Mouse (Mus musculus) Patski (cell line): ENCODE measurements at regions not wholly inside any gene's neighbourhood (a gene's known extent, or its start where the extent isn't known, plus 50 kb on each side); places are given as distances from the start of the nearest gene placed in this dataset.

Experiments
- ATAC-seq: fragments of 100-300 bp; one replicate; pipeline ENCODE4 v1.8.0; 2021
- CTCF ChIA-PET: fragments of 350-600 bp; sonication (Branson Sonifier 250); formaldehyde crosslinking; loops from one replicate; lab custom pipeline; 2022; ENCODE audit warnings: inconsistent platforms; lab: Charles Lee
- POLR2A ChIA-PET: fragments of 350-600 bp; sonication (Branson Sonifier 250); formaldehyde crosslinking; loops from one replicate; lab custom pipeline; 2022; ENCODE audit warnings: antibody characterized with exemption, inconsistent platforms; lab: Charles Lee
- DNase-seq: peaks from one replicate; pipeline ENCODE4 v3.0.0-alpha.2; 2011; ENCODE audit warnings: low read depth, low spot score
- H3K27me3 ChIP-seq: fragments of 371-371 bp; one replicate; pipeline ENCODE4 v1.5.1; 2021
- CTCF ChIP-seq: fragments of 100-300 bp; IDR thresholded peaks from one replicate; pipeline ENCODE4 v1.5.1; 2021
- in situ Hi-C: fragments of 300-500 bp; cut with MboI; formaldehyde crosslinking; loops from 3 replicates; pipeline ENCODE4 v1.11.1; 2018; ENCODE audit warnings: low pct_unique_long_range_greater_than_20kb, mixed read lengths

- in situ Hi-C loops = no loop called here
- POLR2A ChIA-PET = no interaction called here
- TF ChIP-seq CTCF = no peak
- H3K27me3 ChIP-seq = no peaks in the 10 kb centered on the region
- CTCF ChIA-PET = no interaction called here
- DNase-seq = no peak
- no peak for ATAC-seq
Measured at GRCm38 (mm10) chr2:72753788-72754713, 226.2 kb downstream of the Sp3 start.

GRCm38 (mm10) chr2:72763454-72763853, 216.8 kb downstream of the Sp3 start:
- in situ Hi-C loops = no loop called here
- CTCF ChIA-PET = interaction anchor here (1.0 kb wide), 1 partner anchor 43 kb away, joined by 3 read pairs; no protein-coding TSS in a partner anchor
- POLR2A ChIA-PET = no interaction called here
- TF ChIP-seq CTCF = no peak
- no peak for DNase-seq
- no peak for ATAC-seq
- H3K27me3 ChIP-seq = no peaks in the 10 kb centered on the region

GRCm38 (mm10) chr2:72769030-72769630, 211.1 kb downstream of the Sp3 start:
- H3K27me3 ChIP-seq = peaks cover 5% of the 10 kb centered on the region
- TF ChIP-seq CTCF = no peak
- DNase-seq (no peak), ATAC-seq (no peak)
- in situ Hi-C loops = no loop called here
- POLR2A ChIA-PET = no interaction called here
- CTCF ChIA-PET = no interaction called here

GRCm38 (mm10) chr2:72773401-72773800, 206.8 kb downstream of the Sp3 start:
- peaks cover 5% of the 10 kb centered on the region for H3K27me3 ChIP-seq
- ChIA-PET POLR2A (interaction anchor here (0.6 kb wide), 1 partner anchor 9 kb away, joined by 3 read pairs; no protein-coding TSS in a partner anchor), CTCF (interaction anchor here (1.0 to 1.2 kb wide), 2 partner anchors 9 to 16 kb away, joined by 3 to 4 read pairs; no protein-coding TSS in a partner anchor)
- no peak for TF ChIP-seq CTCF
- in situ Hi-C loops = no loop called here
- DNase-seq (no peak), ATAC-seq (no peak)

- in situ Hi-C loops = no loop called here
- peak; percentile 60 for TF ChIP-seq CTCF
- peaks cover 5% of the 10 kb centered on the region for H3K27me3 ChIP-seq
- ChIA-PET POLR2A (no interaction called here), CTCF (no interaction called here)
- ATAC-seq = no peak
- DNase-seq = no peak
Measured at GRCm38 (mm10) chr2:72777330-72777729, 202.9 kb downstream of the Sp3 start.

- no peak for DNase-seq
- no peak for ATAC-seq
- no peak for TF ChIP-seq CTCF
- in situ Hi-C loops = no loop called here
- CTCF ChIA-PET = no interaction called here
- POLR2A ChIA-PET = no interaction called here
- peaks cover 5% of the 10 kb centered on the region for H3K27me3 ChIP-seq
Measured at GRCm38 (mm10) chr2:72777806-72778510, 202.3 kb downstream of the Sp3 start.

- DNase-seq (no peak), ATAC-seq (no peak)
- TF ChIP-seq CTCF = no peak
- no peaks in the 10 kb centered on the region for H3K27me3 ChIP-seq
- ChIA-PET CTCF (no interaction called here), POLR2A (no interaction called here)
- in situ Hi-C loops = no loop called here
Measured at GRCm38 (mm10) chr2:72779268-72780163, 200.7 kb downstream of the Sp3 start.

GRCm38 (mm10) chr2:72781369-72782275, 198.6 kb downstream of the Sp3 start:
- DNase-seq = no peak
- in situ Hi-C loops = no loop called here
- ChIA-PET CTCF (interaction anchor here (1.1 kb wide), 1 partner anchor 11 kb away, joined by 3 read pairs; no protein-coding TSS in a partner anchor), POLR2A (no interaction called here)
- H3K27me3 ChIP-seq = no peaks in the 10 kb centered on the region
- TF ChIP-seq CTCF = no peak
- no peak for ATAC-seq

- ATAC-seq (no peak), DNase-seq (no peak)
- no peaks in the 10 kb centered on the region for H3K27me3 ChIP-seq
- in situ Hi-C loops = no loop called here
- CTCF ChIA-PET = interaction anchor here (1.1 to 1.2 kb wide), 2 partner anchors 9 to 12 kb away, joined by 3 read pairs; no protein-coding TSS in a partner anchor
- POLR2A ChIA-PET = interaction anchor here (0.6 kb wide), 1 partner anchor 9 kb away, joined by 3 read pairs; no protein-coding TSS in a partner anchor
- TF ChIP-seq CTCF = no peak
Measured at GRCm38 (mm10) chr2:72782355-72782754, 197.9 kb downstream of the Sp3 start.
